Mouse (Mus musculus): Measurements from ENCODE around the gene Mcee. TPM values are rescaled to one million over a fixed set of nuclear protein-coding genes. Genes with fewer than 3 reads are reported as not detected.

Mcee gene
- total and polyA plus RNA-seq, 3 experiments = 18.2 to 22.6 TPM; not detected in 1

DNA sequence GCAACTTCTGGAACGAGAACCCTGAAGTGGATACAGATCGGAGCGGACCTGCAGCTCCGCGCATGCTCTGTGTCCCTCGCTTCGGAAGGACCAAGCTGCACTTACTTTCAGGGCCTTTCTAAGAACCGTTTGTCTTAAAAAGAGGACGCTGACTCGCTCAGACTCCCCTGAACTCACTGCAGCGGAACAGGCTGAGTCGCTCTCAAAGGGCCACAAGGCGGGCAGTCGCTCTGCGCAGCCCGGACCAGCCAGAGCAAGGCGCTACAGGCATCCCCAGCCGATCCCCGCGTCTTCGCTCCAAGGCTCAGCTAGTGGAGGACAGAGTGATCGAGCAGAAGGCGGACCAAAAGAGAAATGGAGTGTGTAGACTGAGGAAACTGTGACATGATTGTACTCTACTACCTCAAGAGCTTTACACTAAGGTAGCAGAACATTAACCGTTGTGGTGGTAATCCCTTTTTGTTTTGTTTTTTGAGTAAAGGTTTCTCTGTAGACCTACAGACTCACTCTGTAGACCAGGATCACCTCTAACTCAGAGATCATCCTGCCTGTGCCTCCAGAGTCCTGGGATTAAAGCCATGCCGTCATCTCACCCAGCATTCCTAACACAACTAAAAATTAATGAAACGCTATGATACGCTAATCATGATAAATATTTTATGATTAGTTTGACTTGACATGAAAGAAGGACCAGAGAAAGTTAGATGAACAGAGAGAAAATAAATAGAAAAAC lies 18.4 kb upstream of the Mcee start, which contains the start of gene Fan1 (continued):
- TF ChIP-seq ETS1 (IDR thresholded peaks at IDR 0.05; ENCODE audit: low read depth, low read length) (no peak), ELF1 (IDR thresholded peaks at IDR 0.05; ENCODE audit: low read depth, low read length) (0 out of 2 replicates have a peak, but pooled peaks have one; percentile 20), JUND (IDR thresholded peaks at IDR 0.05; ENCODE audit: low read depth, low read length) (no peak), GATA1 (IDR thresholded peaks at IDR 0.05; ENCODE audit: low read depth, low read length) (no peak), TAL1 (IDR thresholded peaks at IDR 0.05; ENCODE audit: low read length) (no peak), ZNF384 (IDR thresholded peaks at IDR 0.05; ENCODE audit: low read depth, low read length) (no peak), SMC3 (IDR thresholded peaks at IDR 0.05; ENCODE audit: low read depth, low read length) (no peak), MXI1 (IDR thresholded peaks at IDR 0.05; ENCODE audit: low read depth, low read length) (peak; percentile 74; the same call in 1 of the 2 replicates), CHD2 (IDR thresholded peaks at IDR 0.05; ENCODE audit: low read length) (no peak), NELFE (IDR thresholded peaks at IDR 0.05; ENCODE audit: low read depth, low read length) (peak; percentile 81), TCF12 (IDR thresholded peaks at IDR 0.05; ENCODE audit: low read depth, low read length) (peak; percentile 23; the same call in 1 of the 2 replicates), MYC (IDR thresholded peaks at IDR 0.05; ENCODE audit: low read depth, low read length) (no peak), SIN3A (IDR thresholded peaks at IDR 0.05; ENCODE audit: low read length) (peak; percentile 96), KAT2A (conservative IDR thresholded peaks at IDR 0.05; ENCODE audit: low read depth, low read length) (no peak; the same call in 1 of the 2 replicates), NRF1 (IDR thresholded peaks at IDR 0.05; ENCODE audit: insufficient read depth, low read depth, low read length, poor library complexity, severe bottlenecking) (peak; percentile 75), MAX (IDR thresholded peaks at IDR 0.05; ENCODE audit: low read length) (no peak), POLR2AphosphoS2 (IDR thresholded peaks at IDR 0.05; ENCODE audit: low read length) (peak; percentile 68; the same call in 1 of the 2 replicates), MYB (IDR thresholded peaks at IDR 0.05; ENCODE audit: low read depth, low read length) (no peak), MEF2A (IDR thresholded peaks at IDR 0.05; ENCODE audit: extremely low read depth, insufficient replicate concordance, low read depth, low read length, poor library complexity, severe bottlenecking) (no peak), MAZ (IDR thresholded peaks at IDR 0.05; ENCODE audit: low read depth, low read length) (no peak), ZMIZ1 (IDR thresholded peaks at IDR 0.05; ENCODE audit: low read depth, low read length) (0 out of 2 replicates have a peak, but pooled peaks have one; percentile 59), TBP (IDR thresholded peaks at IDR 0.05; ENCODE audit: low read depth, low read length) (peak; percentile 58; the same call in 1 of the 2 replicates), RAD21 (IDR thresholded peaks at IDR 0.05; ENCODE audit: low read depth, low read length) (no peak), BHLHE40 (IDR thresholded peaks at IDR 0.05; ENCODE audit: borderline replicate concordance, low read depth, low read length) (no peak)

Measured in MEL (cell line).